Mouse (Mus musculus) induced T-regulatory cell, adult 2 months (primary cell): Measurements from ENCODE around the gene Senp7.
"Not testable (repeated sequence)": the region's sequence is repeated elsewhere in the genome, so short reads cannot be mapped to it uniquely, and the experiment has no call there.

Source experiments
- DNase-seq: peaks from one replicate; pipeline ENCODE4 v3.0.0-alpha.2; 2012; ENCODE audit warnings: low read depth

Gene Senp7

DNA sequence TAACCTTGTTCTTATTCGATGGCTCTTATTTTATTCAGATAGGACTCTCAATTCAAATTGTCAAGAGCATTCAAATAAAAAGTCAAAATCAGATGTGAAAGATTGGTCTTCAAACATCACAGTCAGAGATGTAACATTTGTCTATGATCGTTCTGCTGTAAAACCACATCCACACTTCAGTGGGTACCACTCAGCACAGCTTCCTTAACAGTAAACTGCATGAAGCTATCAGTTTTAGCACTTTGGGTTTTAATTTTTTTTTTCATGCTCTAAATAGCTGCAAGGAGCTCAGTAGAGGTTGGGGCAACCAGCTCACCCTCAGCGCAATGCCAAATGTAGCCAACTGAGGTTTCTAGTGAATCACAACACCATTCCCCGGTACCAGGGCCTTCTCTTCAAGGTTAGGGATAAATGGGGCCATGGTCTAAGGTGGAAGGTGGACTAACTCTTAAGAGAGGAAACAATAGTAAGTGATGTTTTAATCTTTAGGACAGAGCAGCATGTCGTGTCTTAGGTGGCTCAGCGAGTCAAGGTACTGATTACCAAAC, 20.5 kb downstream of the Senp7 start:
- no peak for DNase-seq

DNA sequence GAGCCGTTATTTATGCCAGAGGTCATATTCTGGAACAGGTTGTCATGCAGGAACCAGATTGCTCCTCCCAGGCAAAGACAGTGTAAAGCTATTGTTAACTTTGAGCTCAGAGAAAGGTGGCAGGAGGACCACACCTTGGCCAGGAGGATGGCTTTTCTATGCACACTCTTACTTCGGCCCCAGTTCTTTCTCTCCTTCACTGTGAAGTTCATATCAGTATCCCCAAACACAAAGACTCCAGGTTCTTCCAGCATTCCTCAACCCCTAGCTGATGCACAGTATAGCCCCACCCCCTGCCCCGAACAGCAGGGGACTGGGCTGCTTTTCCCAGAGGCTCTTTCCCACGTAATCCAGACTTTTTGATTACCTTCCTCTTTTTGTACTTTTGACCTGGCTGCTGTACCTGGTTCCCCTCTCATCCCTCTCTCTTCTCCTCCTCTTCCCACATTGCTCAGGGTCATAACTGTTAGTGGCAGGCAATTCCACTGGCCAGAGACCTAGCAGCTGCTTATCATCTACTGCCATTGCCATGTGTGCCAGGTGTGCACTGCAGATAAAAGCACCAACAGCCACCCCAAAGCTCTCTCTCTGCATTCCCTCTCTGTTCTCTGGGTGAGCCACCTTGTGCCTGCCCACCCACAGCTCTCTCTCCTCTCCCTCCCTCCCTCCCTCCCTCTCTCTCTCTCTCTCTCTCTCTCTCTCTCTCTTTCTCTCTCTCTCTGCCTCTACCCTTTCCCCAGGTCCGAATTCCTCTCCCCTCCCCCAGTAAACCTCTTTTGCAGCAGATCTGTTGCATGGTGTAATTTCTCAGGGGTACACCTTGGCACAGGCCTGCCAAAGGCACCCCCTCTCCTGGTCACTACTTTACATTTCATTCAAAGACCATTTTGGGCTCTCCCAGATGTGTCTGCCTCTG, 23.4 kb downstream of the Senp7 start:
- no peak for DNase-seq

DNA sequence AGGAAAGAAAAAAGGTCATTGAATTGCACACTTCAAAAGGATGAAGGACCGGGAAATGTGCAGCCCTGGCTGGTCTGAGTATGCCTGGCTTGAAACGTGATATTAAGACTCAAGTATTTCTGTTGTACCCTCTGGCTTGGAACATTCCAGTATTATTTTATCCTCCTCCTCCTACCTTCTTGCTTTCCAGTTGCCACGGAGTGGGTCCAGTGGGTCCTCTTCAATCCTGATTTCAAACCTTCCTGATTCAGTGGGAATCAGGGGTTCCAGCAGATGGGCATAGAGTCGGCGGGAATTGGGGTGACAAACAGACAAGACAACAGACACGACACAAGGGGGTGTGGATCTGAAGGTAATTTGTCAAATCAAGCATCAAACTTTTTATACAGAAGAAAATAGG, 24.4 kb downstream of the Senp7 start:
- DNase-seq = no peak

DNA sequence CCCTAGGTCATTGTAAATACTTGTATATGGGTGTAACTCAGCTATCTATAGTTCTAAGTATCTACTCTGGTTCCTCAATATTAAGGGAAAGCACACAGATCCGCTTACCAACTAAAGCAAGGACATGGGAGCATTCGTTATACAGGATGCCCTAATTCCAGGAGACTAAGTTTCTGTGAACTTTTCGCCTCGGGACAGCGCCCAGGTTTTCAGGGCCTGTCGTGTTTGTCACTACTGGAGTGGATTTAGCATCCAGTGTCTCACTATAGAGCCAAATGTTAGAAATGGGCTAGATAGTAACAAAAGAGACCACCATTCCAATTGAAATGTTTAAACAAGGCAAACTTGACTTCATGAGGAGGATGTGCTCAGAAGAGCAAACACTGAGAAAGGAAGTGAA, 25.0 kb downstream of the Senp7 start:
- DNase-seq = not testable (repeated sequence)

DNA sequence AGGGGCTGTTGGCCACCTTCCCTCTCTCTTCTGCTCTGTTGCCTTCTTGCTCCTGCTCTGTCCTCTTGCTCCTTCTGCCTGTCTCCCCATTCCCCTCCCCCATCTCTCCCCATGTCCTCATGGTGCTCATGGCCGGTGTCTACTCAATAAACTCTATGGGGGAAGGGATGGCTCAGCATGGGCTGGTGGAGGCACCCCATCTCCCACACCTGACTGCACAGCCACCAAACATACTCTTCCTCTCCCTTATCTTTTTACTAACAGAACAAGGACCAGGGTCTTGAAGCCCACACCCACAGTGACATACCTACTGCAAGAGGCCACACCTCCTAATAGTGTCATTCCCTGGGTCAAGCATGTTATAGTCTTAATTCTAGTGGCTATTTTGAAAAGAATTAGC, 26.0 kb downstream of the Senp7 start:
- no peak for DNase-seq

DNA sequence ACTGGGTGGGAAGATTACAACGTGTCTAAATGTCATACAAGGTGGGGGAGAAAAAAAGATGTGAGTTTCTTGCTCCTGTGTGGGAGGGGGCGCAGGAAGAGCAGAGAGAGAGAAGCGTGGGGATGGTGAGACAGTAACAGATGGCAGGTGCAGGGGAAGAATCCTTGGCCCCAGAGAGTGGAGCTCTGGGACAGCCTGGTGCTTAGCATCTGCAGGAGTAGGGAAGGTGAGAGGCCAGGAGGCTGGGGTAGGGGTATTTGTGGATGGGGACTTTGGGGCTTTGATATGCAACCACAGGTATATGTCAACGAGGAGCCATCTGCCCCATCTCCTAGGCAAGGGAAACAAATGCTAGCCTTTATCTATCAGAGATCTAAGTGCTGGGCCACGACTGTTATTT, 26.4 kb downstream of the Senp7 start:
- DNase-seq = no peak

DNA sequence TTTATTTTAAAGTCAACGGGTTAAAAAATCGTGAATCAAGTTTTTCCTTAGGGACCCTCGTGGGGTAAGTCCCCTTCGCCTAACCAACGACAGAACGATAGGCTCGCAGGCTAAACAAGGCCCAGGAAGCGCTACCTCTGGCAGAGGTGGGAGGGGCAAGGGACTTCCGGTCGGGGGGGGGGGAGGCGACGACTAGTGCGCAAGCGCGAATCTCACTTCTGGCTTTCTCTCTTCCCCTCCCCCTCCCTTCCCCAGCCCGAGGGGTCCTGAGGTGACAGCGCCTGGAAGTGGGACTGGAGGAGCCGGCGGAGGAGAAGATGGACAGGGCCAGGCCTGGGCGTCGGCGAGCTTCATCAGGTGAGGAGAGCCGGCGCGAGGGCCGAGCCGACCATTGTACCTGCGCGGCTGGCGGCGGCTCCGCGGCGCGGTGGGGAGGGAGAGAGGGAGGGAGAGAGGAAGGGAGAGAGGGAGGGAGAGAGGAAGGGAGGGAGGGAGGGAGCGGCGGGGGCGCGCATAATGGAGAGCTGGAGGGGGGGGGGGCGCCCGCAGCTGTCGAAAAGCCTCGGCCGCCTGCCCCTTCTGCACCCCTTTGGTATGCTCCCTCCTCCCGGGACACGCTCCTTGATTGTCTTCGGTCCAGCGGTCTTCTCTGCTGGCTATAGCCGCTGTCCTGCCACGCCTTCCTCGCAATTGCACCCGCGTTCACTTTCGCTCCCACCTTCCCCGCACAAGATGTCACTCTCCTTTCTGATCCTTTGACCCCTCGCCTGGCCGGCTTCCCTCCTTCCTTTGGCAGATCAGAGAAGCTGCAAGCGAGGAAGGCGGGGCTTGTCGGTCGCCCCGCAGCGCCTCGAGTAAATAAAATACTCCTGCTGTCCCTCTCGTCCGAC, 27.3 kb downstream of the Senp7 start:
- peak; percentile 93 for DNase-seq

DNA sequence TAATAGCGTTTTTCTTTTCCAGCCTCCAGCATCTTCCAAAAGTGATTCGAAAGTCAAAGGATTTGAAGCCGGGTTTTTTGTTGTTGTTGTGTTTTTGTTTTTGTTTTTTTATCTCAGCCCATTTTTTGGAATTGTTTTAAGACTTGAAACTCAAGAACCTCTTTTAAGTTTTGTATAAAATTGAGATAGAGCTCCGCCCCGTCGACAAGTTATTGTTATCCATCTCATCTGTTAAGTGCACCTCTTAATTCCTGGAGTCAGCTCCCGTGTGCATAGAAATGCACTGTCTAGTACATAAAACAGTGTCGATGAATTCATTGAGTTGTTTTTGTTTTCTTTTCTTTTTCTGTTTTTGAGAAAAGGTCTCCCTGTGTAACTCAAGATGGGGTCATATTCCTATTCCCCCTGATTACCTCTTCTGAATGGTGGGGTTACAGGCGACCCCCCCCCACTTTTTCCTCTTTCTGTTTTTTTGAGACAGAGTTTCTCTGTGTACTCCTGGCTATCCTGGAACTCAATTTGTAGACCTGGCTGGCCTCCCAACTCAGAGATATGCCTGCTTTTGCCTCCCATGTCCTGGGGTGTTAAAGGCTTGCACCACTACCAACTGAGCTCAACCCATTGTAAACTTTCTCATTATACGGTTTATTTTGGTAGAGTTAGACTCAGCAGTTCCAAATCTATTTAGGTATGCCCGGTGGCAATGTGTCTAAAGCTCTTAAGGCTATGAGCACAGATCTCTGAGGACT, 28.2 kb downstream of the Senp7 start:
- peak; percentile 20 for DNase-seq

DNA sequence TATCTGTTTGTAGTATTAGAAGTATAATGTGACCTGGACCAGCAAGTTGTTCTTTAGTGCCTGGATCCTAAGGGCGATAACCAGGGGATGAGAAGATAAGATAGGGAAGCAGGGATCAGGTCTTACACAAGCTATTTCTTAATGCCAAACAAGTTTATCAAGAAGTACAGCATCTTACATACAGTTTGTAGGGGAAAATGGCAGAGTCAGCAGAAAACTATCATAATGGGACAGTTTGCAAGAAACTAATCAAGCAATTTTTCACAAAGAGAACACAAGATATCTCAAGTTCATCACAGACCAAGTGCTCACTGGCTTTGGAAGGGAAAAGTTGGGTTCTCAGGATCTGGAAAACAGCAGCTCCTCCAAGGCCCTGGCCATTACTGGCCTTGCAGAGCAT, 31.3 kb downstream of the Senp7 start:
- DNase-seq = no peak

DNA sequence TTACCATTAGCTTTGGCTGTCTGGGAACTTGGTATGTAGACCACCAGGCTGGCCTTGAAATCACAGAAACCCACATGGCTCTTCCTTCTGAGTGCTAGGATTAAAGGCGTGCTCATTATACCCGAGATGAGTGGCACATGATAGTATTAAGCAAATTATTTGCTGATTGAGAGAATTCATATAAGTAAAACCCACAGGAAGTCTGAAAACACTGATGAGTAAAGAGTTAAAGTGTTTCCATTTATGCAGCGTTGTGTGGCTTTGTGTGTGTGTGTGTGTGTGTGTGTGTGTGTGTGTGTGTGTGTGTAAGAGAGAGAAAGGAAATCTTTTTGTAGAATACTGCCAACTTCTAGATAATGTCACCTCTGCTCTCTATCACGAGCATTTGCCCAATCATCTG, 33.6 kb downstream of the Senp7 start:
- DNase-seq = no peak

DNA sequence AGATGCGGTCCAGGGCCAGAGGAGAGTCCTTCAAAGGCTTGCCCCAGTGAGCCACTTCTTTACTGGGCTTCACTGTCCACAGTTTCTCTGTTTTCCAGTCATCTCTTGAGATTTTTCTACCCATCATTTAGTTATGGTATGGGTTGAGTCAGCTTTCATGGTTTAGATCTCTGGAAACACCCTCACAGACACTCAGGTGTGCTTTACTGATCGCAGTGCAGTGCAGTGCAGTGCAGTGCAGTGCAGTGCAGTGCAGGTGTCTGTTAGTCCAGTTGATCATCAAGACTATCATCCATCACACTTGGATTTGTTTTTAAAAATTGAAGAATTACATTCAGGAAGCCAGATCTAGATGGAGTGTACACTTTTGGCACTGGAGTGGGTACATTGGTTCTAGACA, 38.2 kb downstream of the Senp7 start:
- DNase-seq = no peak

DNA sequence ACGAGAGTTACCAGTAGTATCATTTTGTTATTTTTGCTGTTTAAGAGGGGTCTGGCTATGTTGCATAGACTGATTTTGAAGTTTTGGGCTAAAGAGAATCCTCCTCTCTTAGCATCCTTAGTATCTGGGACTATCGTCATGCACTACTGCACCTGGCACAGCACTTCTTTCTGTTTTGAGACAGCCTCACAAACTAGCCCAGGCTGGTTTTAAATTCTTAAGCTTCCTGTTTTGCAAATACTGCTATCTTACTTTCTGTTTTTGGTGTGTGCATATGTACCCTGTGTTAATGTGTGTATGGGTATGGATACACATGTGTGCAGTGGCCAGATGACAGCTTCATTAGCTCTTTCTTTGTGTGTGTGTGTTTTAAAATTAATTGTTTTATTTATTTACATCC, 42.2 kb downstream of the Senp7 start:
- DNase-seq = peak; percentile 22

DNA sequence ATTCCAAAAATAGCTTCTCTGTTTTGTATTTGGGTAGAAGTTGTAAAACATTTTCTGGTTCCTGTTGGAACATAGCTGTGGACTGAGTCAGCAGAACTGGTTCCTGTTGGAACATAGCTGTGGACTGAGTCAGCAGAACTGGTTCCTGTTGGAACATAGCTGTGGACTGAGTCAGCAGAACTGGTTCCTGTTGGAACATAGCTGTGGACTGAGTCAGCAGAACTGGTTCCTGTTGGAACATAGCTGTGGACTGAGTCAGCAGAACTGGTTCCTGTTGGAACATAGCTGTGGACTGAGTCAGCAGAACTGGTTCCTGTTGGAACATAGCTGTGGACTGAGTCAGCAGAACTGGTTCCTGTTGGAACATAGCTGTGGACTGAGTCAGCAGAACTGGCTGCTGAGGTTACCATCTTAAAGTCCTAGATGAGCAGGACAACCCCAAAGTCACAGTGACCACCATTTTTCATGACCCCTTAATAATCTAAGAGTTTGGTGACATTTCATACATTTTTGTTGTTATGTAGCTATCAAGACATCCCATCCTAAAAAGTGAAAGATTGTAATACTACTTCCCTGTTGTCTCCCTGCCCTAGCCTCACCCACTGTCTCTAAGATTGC, 48.4 kb downstream of the Senp7 start:
- DNase-seq = not testable (repeated sequence)

DNA sequence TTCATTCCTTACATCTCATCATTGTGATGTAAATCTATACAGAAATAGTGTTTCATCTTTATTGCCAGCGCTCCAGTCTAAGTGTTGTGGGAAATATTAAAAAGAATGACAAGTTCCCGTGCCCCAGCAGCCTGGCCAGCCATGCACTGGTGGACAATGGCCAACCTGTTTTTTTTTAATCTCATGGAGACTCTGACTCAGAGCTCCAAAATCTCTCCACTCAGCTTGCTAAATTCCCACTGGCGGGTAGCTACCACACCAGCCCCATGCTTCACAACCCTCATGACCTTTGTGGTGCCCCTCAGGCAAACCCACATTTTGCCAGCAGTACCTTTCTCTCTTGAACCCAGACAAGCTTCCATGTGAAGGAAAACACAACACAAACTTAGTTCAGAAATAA, 67.6 kb downstream of the Senp7 start:
- no peak for DNase-seq

DNA sequence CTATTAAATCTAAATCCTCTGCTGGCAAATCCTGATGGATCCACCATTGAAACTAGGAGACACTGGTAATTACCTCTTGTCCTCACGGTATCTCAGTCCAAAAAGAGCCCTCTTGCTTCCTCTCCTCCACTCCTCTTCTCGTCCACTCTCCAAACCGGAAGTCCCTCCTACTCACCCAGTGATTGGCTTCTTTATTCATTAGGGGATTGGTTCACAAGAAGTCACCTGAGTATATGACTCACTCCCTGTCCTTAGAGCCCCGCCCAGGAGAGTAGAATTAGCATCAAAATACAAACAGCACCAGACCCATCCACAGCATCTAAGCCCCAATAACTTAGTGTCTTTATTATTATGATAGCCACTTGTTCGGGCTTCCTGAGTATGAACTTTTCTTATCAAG, 68.0 kb downstream of the Senp7 start:
- DNase-seq = no peak

DNA sequence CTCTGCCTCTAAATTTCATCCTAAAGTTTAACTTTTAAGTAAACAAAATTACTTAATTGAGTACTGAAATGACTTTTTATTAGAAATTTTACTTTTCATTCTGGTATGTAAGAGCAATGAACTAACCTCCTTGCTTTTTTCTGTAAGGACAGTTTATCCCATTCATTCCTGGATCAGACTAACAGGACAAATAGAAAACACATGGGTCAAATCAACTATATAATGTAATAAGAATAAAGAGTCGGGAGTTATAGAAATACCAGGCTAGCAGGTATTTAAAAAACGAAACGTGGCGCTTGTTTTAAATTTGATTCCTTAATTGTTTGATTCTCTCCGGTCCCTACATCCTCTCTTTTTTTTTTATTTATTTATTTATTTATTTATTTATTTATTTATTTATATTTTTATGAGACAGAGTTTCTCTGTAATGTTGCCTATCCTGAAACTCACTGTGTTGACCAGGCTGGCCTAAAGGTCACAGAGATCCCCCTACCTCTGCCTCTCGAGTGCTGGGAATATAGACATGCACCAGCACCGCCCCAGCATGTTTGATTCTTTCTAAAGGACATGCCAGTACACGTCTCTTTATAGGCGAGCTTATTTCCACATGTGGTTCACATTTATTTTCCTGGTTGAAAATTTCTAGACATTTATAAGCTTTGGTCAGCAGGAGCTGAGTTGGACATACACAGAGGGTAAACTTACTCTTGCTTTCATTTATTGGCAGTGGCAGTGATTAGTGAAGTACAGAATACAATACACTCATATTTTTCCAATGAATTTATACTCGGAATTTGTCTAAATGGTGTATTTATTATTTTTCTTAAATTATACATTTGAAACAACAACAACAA, 69.4 kb downstream of the Senp7 start:
- no peak for DNase-seq

DNA sequence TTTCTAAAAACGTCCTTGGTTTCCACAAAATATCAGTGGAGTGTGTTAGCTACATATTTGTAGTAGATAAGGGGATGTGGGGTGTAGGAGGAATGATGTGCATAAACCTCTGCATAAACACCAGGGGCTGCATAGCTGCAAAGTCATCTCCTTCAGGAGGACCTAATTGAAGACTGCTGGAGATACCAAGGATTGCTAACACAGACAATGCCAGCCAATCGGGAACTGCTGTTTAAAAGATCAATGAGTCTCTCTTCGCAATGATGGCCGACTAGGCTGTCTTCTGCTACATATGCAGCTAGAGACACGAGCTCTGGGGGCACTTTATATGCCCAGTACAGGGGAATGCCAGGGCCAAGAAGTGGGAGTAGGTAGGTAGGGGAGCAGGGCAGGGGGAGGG, 74.4 kb downstream of the Senp7 start:
- DNase-seq = no peak

DNA sequence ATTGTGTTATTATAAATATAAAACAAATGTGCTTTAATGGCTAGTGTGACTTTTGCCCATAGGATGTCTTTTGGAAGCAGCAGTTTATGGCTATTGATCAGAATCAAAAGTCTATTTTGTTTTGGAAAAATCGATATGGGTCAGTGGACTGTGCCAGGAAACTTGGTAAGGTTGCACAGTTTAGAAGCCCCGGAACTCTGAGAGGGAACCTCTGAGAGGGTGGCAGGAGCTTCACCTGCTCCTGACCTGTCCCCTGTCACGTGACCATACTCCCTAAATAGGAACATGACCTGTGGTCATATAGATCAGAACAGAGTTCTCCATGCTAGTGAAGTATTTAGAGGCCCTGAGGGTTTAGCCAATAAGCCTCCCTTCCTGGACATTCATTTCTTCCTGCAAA, 75.9 kb downstream of the Senp7 start:
- DNase-seq = no peak

DNA sequence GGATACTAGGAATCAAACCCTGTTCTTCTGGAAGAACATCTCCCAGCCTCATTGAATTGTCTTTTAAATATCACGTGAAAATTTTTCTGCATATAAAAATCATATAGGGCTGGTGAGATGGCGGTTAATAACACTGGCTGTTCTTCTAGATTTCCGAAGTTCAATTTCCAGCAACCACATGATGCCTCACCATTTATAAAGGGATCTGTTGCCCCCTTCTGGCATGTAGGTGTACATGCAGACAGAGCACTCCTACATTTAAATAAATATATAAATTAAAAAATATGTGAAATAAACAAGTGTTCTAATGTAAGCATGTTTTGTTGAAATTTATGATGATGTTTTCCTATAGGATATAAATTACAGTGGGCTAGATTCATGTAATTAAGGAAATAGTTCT, 83.5 kb downstream of the Senp7 start:
- DNase-seq = peak; percentile 74

DNA sequence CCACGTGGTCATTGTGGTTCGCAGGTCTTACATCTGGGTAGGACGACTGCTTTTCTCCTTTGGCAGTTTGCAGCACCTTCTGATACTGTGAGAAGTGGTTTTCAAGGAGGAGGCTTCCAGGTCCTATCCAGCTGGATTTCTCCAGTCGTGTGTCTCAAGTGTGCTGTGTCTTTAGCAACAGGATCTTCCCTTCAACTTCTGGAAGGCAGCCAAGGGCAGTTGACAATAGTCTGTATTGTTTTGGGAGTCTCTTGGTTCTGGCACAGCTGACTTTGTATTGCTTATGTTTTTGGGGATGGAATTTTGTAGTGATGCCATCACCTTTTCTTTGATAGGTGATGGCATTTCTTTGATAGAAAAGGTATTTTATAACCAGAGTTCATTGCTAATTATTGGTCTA, 86.0 kb downstream of the Senp7 start:
- peak; percentile 20 for DNase-seq

DNA sequence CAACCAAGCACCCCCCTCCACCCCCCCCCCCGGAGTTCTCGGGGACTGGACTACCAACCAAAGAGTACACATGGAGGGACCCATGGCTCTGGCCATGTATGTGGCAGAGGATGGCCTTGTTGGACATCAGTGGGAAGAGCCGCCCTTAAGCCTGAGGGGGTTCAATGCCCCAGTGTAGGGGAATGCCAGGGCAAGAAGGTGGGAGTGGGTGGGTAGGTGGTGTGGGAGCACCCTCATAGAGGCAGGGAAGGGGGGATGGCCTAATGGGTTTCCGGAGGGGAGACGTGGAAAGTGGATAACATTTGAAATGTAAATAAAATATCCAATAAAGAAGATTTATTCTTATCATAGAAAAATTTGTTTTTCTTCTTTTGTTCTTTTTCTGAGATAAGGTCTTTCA, 89.5 kb downstream of the Senp7 start:
- DNase-seq = not testable (repeated sequence)
